Mouse (Mus musculus) midbrain, embryonic 11.5 days (tissue): ENCODE data around the gene Fam166b. TPM values are rescaled to one million over a fixed set of nuclear protein-coding genes. Genes with fewer than 3 reads are reported as not detected.

ENCODE experiments used
- ATAC-seq: fragments of 200-750 bp; cut with Nextera tagmentation; 2 replicates; pipeline ENCODE4 v1.8.0; 2017; ENCODE audit warnings: moderate TSS enrichment, moderate library complexity; ENCODE audit not compliant: low FRiP score
- DNase-seq: peaks from one replicate; pipeline ENCODE4 v3.0.0; 2015; ENCODE audit warnings: low spot score; ENCODE audit errors: missing footprints
- H3K27ac ChIP-seq: fragments of 300-500 bp; sonication (generic); 2 replicates; pipeline ENCODE4 v1.5.1; 2014; ENCODE audit warnings: low read depth, low read length
- H3K27me3 ChIP-seq: fragments of 300-500 bp; sonication (generic); 2 replicates; pipeline ENCODE4 v1.6.1; 2014; ENCODE audit warnings: mild to moderate bottlenecking, low read length, moderate library complexity, mixed read lengths; ENCODE audit not compliant: control insufficient read depth, insufficient read depth
- H3K36me3 ChIP-seq: fragments of 300-500 bp; sonication (generic); 2 replicates; pipeline ENCODE4 v1.6.1; 2014; ENCODE audit warnings: mild to moderate bottlenecking, low read length, moderate library complexity, mixed read lengths; ENCODE audit not compliant: control insufficient read depth, insufficient read depth
- H3K4me1 ChIP-seq: fragments of 300-500 bp; sonication (generic); 2 replicates; pipeline ENCODE4 v1.6.1; 2014; ENCODE audit warnings: low read length; ENCODE audit not compliant: control insufficient read depth, insufficient read depth
- H3K4me2 ChIP-seq: fragments of 300-500 bp; sonication (generic); 2 replicates; pipeline ENCODE4 v1.6.1; 2014; ENCODE audit warnings: mild to moderate bottlenecking, moderate library complexity
- H3K4me3 ChIP-seq: fragments of 300-500 bp; sonication (generic); 2 replicates; pipeline ENCODE4 v1.5.1; 2014; ENCODE audit warnings: low read depth, low read length
- H3K9ac ChIP-seq: fragments of 300-500 bp; sonication (generic); 2 replicates; pipeline ENCODE4 v1.6.1; 2014; ENCODE audit warnings: low read length
- H3K9me3 ChIP-seq: fragments of 300-500 bp; sonication (generic); 2 replicates; pipeline ENCODE4 v1.6.1; 2016; ENCODE audit warnings: low read length; ENCODE audit not compliant: control insufficient read depth
- WGBS: fragments of 180-500 bp; shearing (Covaris S2); extraction: QIAGEN DNeasy Blood & Tissue Kit; methylation state at CpG from one replicate; pipeline ENCODE4 v1.1.7; 2014; 5-methylcytosine and 5-hydroxymethylcytosine counted together
- polyA plus RNA-seq: library from polyadenylated mRNA; unstranded; fragments of >200 nt; fragmentation: Nextera tagmentation; extraction: Ambion mirVana; gene quantifications from 2 replicates; pipeline ENCODE4 v1.2.1, GENCODE M21; 2014

Gene Fam166b
- polyA plus RNA-seq, 1 experiment from 2014 or later, result 0.59 TPM

DNA sequence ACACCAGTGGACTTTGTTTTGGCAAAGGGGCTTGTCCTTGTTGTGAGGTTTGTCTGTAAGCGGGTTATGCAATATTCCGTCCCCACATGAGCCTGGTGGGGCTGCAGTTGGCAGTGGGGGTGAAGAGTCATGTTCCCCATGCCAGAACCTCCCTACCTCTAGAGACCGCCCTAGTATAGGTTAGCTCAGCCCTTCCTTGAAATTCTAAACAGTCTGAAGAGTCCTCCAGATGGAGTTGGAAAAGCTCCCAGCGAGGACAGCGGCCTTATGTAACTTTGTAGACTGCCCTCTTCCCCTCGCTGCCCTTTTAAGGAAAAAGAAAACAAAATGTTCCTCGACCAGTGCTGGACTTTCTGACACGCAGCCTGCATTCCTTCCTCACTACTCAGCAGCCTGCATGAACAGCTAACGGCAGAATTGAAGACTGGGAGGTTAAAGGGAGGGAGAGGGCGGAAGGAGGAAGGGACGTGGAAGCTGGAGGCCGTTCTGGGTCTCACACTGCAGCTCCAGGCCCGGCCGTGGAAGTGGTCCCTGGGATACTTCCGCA lies 34.5 kb downstream of the Fam166b start:
- no peaks in the 10 kb centered on the region for H3K27me3 ChIP-seq
- peaks cover 7% of the 10 kb centered on the region; the same call in 1 of the 2 replicates for H3K4me1 ChIP-seq
- no peak overlapping the region for H3K27ac ChIP-seq
- H3K4me3 ChIP-seq, result no peak overlapping the region
- no peak for ATAC-seq
- no peak overlapping the region for H3K4me2 ChIP-seq
- no peak overlapping the region for H3K9ac ChIP-seq
- DNase-seq, result no peak
- WGBS, result 69% methylated on average over 15 of the region's 15 CpGs
- no peaks in the 10 kb centered on the region for H3K9me3 ChIP-seq
- H3K36me3 ChIP-seq, result no peaks in the 10 kb centered on the region

DNA sequence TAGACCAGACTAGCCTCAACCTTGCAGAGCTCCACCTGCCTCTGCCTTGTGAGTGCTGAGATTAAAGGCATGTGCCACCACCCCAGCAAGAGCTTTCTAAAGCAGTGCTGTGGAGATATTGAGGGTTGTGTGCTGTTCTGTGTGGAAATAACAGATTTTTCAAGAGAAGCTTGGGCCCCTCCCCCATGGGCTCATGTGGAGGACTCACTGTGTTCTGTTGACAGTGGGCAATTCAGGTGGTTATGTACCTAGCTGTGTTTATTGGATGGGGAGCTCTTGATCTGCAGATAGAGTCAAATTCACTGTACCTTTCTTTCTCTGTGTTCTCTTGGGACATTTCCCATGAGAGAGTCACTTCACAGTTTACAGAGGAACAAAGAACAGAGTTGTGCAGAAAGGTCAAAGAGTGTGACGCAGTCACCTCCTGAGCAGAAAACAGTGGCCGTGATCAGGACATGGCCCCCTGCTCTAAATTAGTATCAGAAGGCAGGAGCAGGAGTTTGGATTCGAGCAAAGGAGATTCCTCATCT lies 37.3 kb downstream of the Fam166b start:
- no peaks in the 10 kb centered on the region for H3K36me3 ChIP-seq
- ATAC-seq (no peak), DNase-seq (no peak)
- H3K4me3 ChIP-seq, result no peak overlapping the region
- H3K27me3 ChIP-seq, result no peaks in the 10 kb centered on the region
- 82% methylated on average over 3 of the region's 3 CpGs for WGBS
- H3K4me2 ChIP-seq, result no peak overlapping the region
- no peak overlapping the region for H3K9ac ChIP-seq
- no peaks in the 10 kb centered on the region for H3K9me3 ChIP-seq
- H3K4me1 ChIP-seq, result no peaks in the 10 kb centered on the region
- H3K27ac ChIP-seq, result no peak overlapping the region

DNA sequence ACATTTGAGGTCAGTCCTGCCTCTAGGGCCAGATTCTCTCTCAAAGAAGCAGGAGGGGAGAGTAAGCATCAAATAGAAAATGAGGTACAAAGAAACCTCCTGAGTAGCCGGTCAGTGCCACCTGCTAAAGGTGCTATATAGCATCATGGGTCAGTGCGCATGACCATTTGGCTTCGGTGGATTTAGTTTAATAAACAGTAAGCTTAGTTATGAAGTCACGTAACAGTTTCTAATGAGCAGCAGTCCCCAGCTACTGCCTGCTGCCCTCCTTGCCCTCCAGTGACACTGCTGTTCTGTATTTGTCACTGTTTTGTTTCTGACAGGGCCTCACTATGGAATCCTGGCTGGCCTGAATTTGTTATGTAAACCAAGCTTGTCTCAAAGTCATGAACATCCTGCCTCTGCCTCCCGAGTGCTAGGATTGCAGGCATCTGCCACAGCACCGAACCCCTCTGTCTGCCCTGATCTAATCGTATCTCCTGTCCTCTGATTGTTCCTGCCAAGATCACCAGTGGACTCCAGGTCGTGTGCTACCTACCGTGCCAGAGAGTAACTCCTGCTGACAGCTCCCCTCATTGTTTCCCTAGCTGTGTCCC lies 39.0 kb downstream of the Fam166b start:
- no peak overlapping the region for H3K27ac ChIP-seq

DNA sequence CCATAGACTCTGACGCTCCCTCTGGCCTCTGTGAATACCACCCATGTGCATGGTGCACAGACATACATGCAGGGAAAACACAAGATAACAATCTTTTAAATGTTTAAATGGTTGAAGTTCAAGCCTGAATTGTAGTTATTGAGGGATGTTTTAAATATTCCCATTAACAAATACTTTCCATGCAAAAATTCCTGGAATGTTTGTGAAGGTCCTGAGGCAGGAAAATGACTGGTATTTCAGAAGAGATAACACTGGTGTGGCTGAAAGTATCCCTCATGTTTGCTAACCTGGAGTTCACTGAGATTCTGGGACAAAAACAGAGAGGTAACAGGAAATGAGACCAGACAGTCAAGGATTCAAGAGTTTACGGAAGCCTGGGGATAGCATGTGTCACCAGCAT lies 39.5 kb downstream of the Fam166b start:
- WGBS, result 88% methylated on average over 2 of the region's 2 CpGs
- H3K9ac ChIP-seq, result no peak overlapping the region
- H3K4me2 ChIP-seq, result no peak overlapping the region
- no peaks in the 10 kb centered on the region for H3K9me3 ChIP-seq
- no peak overlapping the region for H3K4me3 ChIP-seq
- ATAC-seq (no peak), DNase-seq (no peak)
- H3K27me3 ChIP-seq, result no peaks in the 10 kb centered on the region
- no peak overlapping the region for H3K27ac ChIP-seq
- H3K4me1 ChIP-seq, result no peaks in the 10 kb centered on the region
- H3K36me3 ChIP-seq, result no peaks in the 10 kb centered on the region

More for the DNA sequence above, 39.0 kb downstream of the Fam166b start:
- ATAC-seq (no peak), DNase-seq (no peak)
- Histone ChIP-seq H3K36me3 (no peaks in the 10 kb centered on the region), H3K4me1 (no peaks in the 10 kb centered on the region), H3K9ac (no peak overlapping the region), H3K9me3 (no peaks in the 10 kb centered on the region), H3K4me2 (no peak overlapping the region), H3K27me3 (no peaks in the 10 kb centered on the region), H3K4me3 (no peak overlapping the region)
- 63% methylated on average over 9 of the region's 9 CpGs for WGBS

DNA sequence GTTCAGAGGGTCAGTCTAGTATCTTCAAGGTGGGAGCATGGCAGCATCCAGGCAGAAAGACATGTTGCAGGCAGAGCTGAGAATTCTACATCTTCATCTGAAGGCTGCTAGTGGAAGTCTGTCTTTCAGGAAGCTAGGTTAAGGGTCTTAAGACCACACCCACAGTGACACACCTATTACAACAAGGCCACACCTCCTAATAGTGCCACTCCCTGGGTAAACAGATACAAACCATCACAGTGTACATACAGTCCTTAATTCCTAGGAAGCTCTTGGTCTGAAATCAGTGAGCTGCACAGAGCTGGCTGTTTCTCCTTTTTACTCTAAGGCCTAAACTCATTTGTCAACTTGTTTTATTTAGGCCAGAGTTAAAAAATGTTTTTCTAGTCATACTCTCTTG lies 42.0 kb downstream of the Fam166b start:
- Histone ChIP-seq H3K9me3 (no peaks in the 10 kb centered on the region), H3K4me2 (no peak overlapping the region), H3K36me3 (no peaks in the 10 kb centered on the region), H3K4me3 (no peak overlapping the region), H3K9ac (no peak overlapping the region), H3K4me1 (peaks cover 2% of the 10 kb centered on the region; the same call in 1 of the 2 replicates), H3K27me3 (no peaks in the 10 kb centered on the region), H3K27ac (no peak overlapping the region)
- ATAC-seq (no peak), DNase-seq (no peak)

DNA sequence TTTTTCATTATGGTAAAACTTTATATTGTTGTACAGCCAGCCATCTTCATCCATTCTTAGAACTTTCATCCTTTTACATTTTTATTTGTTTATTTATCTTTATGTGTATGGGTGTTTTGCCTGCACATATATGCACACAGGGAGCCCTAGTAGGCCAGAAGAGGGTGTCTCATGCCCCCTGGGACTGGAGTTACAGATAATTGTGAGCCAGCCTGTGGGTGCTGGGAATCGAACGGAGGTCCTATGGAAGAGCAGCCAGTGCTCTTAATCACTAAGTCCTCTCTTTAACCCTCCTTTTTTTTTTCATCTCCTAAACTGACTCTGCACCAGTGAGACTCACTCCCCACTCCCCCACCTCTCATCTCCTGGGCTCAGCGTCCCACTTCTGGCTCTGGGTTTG lies 44.4 kb downstream of the Fam166b start:
- WGBS, result 92% methylated on average over 3 of the region's 3 CpGs
- Histone ChIP-seq H3K27me3 (no peaks in the 10 kb centered on the region), H3K9me3 (no peaks in the 10 kb centered on the region), H3K9ac (no peak overlapping the region), H3K4me3 (no peak overlapping the region), H3K36me3 (no peaks in the 10 kb centered on the region), H3K4me2 (no peak overlapping the region), H3K27ac (no peak overlapping the region), H3K4me1 (peaks cover 8% of the 10 kb centered on the region)
- DNase-seq, result no peak
- ATAC-seq, result no peak

DNA sequence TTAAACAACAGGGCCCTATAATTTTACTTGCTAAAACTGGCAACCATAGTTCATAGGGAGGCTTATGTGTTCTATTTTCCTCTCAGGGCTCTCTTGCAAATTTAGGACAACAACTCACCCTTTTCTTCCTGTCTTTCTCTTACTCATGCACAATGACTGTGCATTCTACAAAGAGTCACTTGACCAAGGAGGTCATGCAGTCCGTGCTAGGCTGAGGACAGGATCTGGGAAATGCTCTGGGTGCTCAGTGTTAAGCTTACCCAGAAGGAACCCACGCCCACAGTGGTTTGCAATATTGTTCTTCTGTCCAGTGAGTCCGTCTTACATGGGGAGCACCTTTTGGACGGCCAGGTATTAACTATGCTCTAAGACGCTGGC lies 44.9 kb downstream of the Fam166b start:
- Histone ChIP-seq H3K4me2 (no peak overlapping the region), H3K36me3 (no peaks in the 10 kb centered on the region), H3K27ac (no peak overlapping the region), H3K9ac (no peak overlapping the region), H3K27me3 (no peaks in the 10 kb centered on the region), H3K4me3 (no peak overlapping the region), H3K9me3 (no peaks in the 10 kb centered on the region), H3K4me1 (peaks cover 8% of the 10 kb centered on the region)
- DNase-seq, result no peak
- no peak for ATAC-seq
- 85% methylated on average over 5 of the region's 5 CpGs for WGBS

DNA sequence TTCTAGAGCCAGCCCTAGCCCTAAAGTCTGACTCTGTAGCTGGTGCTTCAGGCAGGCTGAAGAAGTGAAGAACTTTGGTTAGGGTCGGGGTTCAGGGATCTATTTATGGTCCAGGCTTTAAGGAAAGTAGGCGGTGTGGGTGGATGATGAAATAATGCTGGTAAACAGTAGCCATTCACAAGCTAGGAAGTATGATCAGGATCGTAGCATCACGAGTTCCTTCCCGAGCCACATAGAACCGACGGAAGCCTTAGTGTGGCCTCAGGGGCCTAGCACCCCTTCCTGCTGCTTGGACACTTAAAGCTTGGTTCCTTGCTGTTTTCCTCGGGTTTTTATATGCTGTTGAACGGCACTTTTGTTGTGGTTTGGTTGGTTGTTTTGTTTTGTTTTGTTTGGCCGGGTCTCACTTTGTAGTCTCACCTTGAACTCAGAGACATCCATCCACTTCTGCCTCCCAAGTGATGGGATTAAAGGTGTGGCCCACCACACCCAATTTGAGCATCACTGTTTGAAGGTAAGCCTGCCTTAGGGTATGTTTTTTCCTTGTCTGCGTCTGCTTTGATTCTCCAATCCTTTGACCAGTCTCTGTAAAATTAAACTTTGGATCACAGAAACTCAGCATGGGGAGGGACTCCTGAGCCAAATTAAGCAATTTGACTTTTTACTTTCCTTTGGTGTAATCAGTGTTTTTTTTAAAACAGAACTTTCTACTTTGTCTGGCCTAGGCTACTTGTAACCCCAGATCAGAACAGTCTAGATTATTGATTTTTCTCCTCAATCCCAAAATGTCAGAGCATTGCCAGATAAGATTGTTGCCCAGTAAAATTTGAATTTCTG lies 45.5 kb downstream of the Fam166b start:
- H3K4me3 ChIP-seq, result no peak overlapping the region
- WGBS, result 75% methylated on average over 11 of the region's 11 CpGs
- no peak overlapping the region for H3K27ac ChIP-seq
- no peak overlapping the region for H3K9ac ChIP-seq
- DNase-seq, result no peak
- H3K4me1 ChIP-seq, result peaks cover 8% of the 10 kb centered on the region
- no peaks in the 10 kb centered on the region for H3K27me3 ChIP-seq
- ATAC-seq, result no peak
- H3K36me3 ChIP-seq, result no peaks in the 10 kb centered on the region
- no peak overlapping the region for H3K4me2 ChIP-seq
- no peaks in the 10 kb centered on the region for H3K9me3 ChIP-seq
